Mouse (Mus musculus): ENCODE data around the gene Igsf9. TPM values are rescaled to one million over a fixed set of nuclear protein-coding genes. Genes with fewer than 3 reads are reported as not detected.
A peak's percentile ranks its signal among the peaks of the same experiment; 100 is the strongest.

Igsf9 gene
- polyA plus RNA-seq, 1 experiment from 2014 or later, result 1.1 TPM

DNA sequence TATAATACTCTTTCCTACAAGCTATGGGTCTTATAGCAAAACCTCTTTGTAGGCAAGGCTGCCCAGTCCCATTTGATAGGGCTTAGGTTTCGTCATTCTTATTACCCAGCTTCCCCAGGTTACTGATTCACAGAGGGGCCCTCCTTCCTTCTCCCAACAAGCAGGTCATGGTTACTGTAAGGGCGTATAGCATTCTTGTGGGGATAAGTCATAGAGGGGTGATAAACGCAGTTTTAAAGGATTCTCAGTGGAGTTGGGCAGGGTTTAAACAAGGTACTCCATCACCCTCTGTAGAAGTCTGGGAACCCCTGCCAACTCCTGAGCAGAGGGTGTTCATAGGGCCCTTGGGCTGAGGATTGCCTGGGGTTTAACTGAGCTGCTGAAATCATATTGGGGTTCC lies 19.1 kb upstream of the Igsf9 start:
- Histone ChIP-seq H3K9ac (replicated peaks; ENCODE audit: low read depth) (no peak overlapping the region), H3K27ac (ENCODE audit: low read length) (no peak overlapping the region), H3K4me3 (ENCODE audit: low read depth, low read length) (no peak overlapping the region), H3K36me3 (ENCODE audit: insufficient read depth, low read length) (no peaks in the 10 kb centered on the region), H3K27me3 (replicated peaks; ENCODE audit: insufficient read depth, low read length) (no peaks in the 10 kb centered on the region), H3K4me2 (replicated peaks; ENCODE audit: low read depth, low read length) (no peak overlapping the region), H3K9me3 (ENCODE audit: low read length) (no peaks in the 10 kb centered on the region), H3K4me1 (ENCODE audit: insufficient read depth, low read depth, low read length) (no peaks in the 10 kb centered on the region)
- peak; percentile 44 for DNase-seq (ENCODE audit: low spot score)
- TF ChIP-seq CTCF (IDR thresholded peaks at IDR 0.05), result no peak
- no peak for TF ChIP-seq EP300 (IDR thresholded peaks at IDR 0.05)
- ATAC-seq, result peak; percentile 58
- 58% methylated on average over 3 of the region's 3 CpGs for WGBS

- H3K36me3 ChIP-seq (ENCODE audit: insufficient read depth, low read length), result no peaks in the 10 kb centered on the region
- DNase-seq (ENCODE audit: low spot score) (no peak), ATAC-seq (no peak)
- TF ChIP-seq EP300 (IDR thresholded peaks at IDR 0.05) (no peak), CTCF (IDR thresholded peaks at IDR 0.05) (no peak)
- no peak overlapping the region for H3K27ac ChIP-seq (ENCODE audit: low read length)
- no peak overlapping the region for H3K4me3 ChIP-seq (ENCODE audit: low read depth, low read length)
- H3K4me2 ChIP-seq (replicated peaks; ENCODE audit: low read depth, low read length), result no peak overlapping the region
- no peaks in the 10 kb centered on the region for H3K27me3 ChIP-seq (replicated peaks; ENCODE audit: insufficient read depth, low read length)
- 69% methylated on average over 16 of the region's 16 CpGs for WGBS
- H3K9me3 ChIP-seq (ENCODE audit: low read length), result no peaks in the 10 kb centered on the region
- no peak overlapping the region for H3K9ac ChIP-seq (replicated peaks; ENCODE audit: low read depth)
- H3K4me1 ChIP-seq (ENCODE audit: insufficient read depth, low read depth, low read length), result no peaks in the 10 kb centered on the region
Measured at GRCm38 (mm10) chr1:172463387-172464333, 17.9 kb upstream of the Igsf9 start.

GRCm38 (mm10) chr1:172468301-172468877 lies 13.2 kb upstream of the Igsf9 start:
- H3K27me3 ChIP-seq (replicated peaks; ENCODE audit: insufficient read depth, low read length), result no peaks in the 10 kb centered on the region
- no peaks in the 10 kb centered on the region for H3K9me3 ChIP-seq (ENCODE audit: low read length)
- no peak overlapping the region for H3K4me3 ChIP-seq (ENCODE audit: low read depth, low read length)
- H3K4me1 ChIP-seq (ENCODE audit: insufficient read depth, low read depth, low read length), result no peaks in the 10 kb centered on the region
- no peaks in the 10 kb centered on the region for H3K36me3 ChIP-seq (ENCODE audit: insufficient read depth, low read length)
- WGBS, result 83% methylated on average over 11 of the region's 11 CpGs
- H3K27ac ChIP-seq (ENCODE audit: low read length), result no peak overlapping the region
- no peak overlapping the region for H3K4me2 ChIP-seq (replicated peaks; ENCODE audit: low read depth, low read length)
- no peak for ATAC-seq
- DNase-seq (ENCODE audit: low spot score), result no peak
- TF ChIP-seq EP300 (IDR thresholded peaks at IDR 0.05), result no peak
- no peak for TF ChIP-seq CTCF (IDR thresholded peaks at IDR 0.05)
- no peak overlapping the region for H3K9ac ChIP-seq (replicated peaks; ENCODE audit: low read depth)

DNA sequence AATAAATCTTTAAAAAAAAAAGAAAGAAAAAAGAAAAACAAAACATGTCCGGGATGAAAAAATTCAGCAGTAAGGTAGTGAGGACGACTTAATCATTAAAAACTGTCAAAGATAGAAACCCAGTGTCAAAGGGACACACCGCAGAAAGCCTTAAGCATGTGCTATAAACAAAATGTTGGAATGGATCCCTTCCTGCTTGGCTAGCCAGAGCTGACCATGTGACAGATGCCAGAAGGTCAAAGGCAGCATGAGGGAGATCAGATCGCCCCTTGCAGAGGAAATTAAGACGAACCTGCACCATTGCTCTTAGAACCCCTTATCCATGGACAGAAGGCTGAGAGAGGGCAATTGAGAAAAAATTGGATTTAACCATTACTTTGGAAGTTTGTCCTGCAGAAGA lies 12.2 kb upstream of the Igsf9 start:
- Histone ChIP-seq H3K4me1 (ENCODE audit: insufficient read depth, low read depth, low read length) (no peaks in the 10 kb centered on the region), H3K36me3 (ENCODE audit: insufficient read depth, low read length) (no peaks in the 10 kb centered on the region), H3K4me2 (replicated peaks; ENCODE audit: low read depth, low read length) (no peak overlapping the region), H3K9me3 (ENCODE audit: low read length) (no peaks in the 10 kb centered on the region), H3K27me3 (replicated peaks; ENCODE audit: insufficient read depth, low read length) (no peaks in the 10 kb centered on the region), H3K27ac (ENCODE audit: low read length) (no peak overlapping the region), H3K4me3 (ENCODE audit: low read depth, low read length) (no peak overlapping the region), H3K9ac (replicated peaks; ENCODE audit: low read depth) (no peak overlapping the region)
- 29% methylated on average over 5 of the region's 5 CpGs for WGBS
- no peak for TF ChIP-seq EP300 (IDR thresholded peaks at IDR 0.05)
- ATAC-seq, result no peak
- DNase-seq (ENCODE audit: low spot score), result no peak

- no peak for TF ChIP-seq EP300 (IDR thresholded peaks at IDR 0.05)
- TF ChIP-seq CTCF (IDR thresholded peaks at IDR 0.05), result no peak
- no peaks in the 10 kb centered on the region for H3K4me1 ChIP-seq (ENCODE audit: insufficient read depth, low read depth, low read length)
- no peak overlapping the region for H3K4me3 ChIP-seq (ENCODE audit: low read depth, low read length)
- H3K9ac ChIP-seq (replicated peaks; ENCODE audit: low read depth), result no peak overlapping the region
- no peak for ATAC-seq
- WGBS, result 36% methylated on average over 8 of the region's 8 CpGs
- H3K27ac ChIP-seq (ENCODE audit: low read length), result no peak overlapping the region
- no peaks in the 10 kb centered on the region for H3K27me3 ChIP-seq (replicated peaks; ENCODE audit: insufficient read depth, low read length)
- H3K36me3 ChIP-seq (ENCODE audit: insufficient read depth, low read length), result no peaks in the 10 kb centered on the region
- no peaks in the 10 kb centered on the region for H3K9me3 ChIP-seq (ENCODE audit: low read length)
- no peak for DNase-seq (ENCODE audit: low spot score)
- H3K4me2 ChIP-seq (replicated peaks; ENCODE audit: low read depth, low read length), result no peak overlapping the region
Measured at GRCm38 (mm10) chr1:172469810-172470448, 11.7 kb upstream of the Igsf9 start.

GRCm38 (mm10) chr1:172472909-172473308 lies 8.7 kb upstream of the Igsf9 start:
- no peaks in the 10 kb centered on the region for H3K27me3 ChIP-seq (replicated peaks; ENCODE audit: insufficient read depth, low read length)
- no peak for TF ChIP-seq CTCF (IDR thresholded peaks at IDR 0.05)
- no peak for TF ChIP-seq EP300 (IDR thresholded peaks at IDR 0.05)
- no peaks in the 10 kb centered on the region for H3K4me1 ChIP-seq (ENCODE audit: insufficient read depth, low read depth, low read length)
- no peak overlapping the region for H3K27ac ChIP-seq (ENCODE audit: low read length)
- ATAC-seq, result no peak
- no peak for DNase-seq (ENCODE audit: low spot score)
- no peaks in the 10 kb centered on the region for H3K36me3 ChIP-seq (ENCODE audit: insufficient read depth, low read length)
- H3K9ac ChIP-seq (replicated peaks; ENCODE audit: low read depth), result no peak overlapping the region
- H3K4me3 ChIP-seq (ENCODE audit: low read depth, low read length), result no peak overlapping the region
- no peak overlapping the region for H3K4me2 ChIP-seq (replicated peaks; ENCODE audit: low read depth, low read length)
- H3K9me3 ChIP-seq (ENCODE audit: low read length), result no peaks in the 10 kb centered on the region
